In genomic region chr1:132006721-132007120, GRCm38 (mm10) we compare ENCODE assay signal across 8 mouse cellular contexts. TPM values are rescaled to one million over a fixed set of nuclear protein-coding genes. Genes with fewer than 3 reads are reported as not detected.
A peak's percentile ranks its signal among the peaks of the same experiment; 100 is the strongest.
DNase-seq lines count a peak whose midpoint lies in the region; ATAC-seq lines count a peak whose summit lies in the region.

No protein-coding gene starts in this region.

- H3K9ac ChIP-seq in kidney, embryonic 16.5 days (replicated peaks; ENCODE audit: low read length) = peak overlapping the region; percentile 98
- H3K9ac ChIP-seq in embryonic facial prominence, embryonic 12.5 days = no peak overlapping the region
- H3K9ac ChIP-seq in intestine, embryonic 14.5 days (ENCODE audit: low read length) = peak overlapping the region; percentile 99
- H3K9ac ChIP-seq in midbrain, embryonic 16.5 days (ENCODE audit: low read depth, low read length) = peak overlapping the region; percentile 44; the same call in 1 of the 2 replicates

- no peaks in the 10 kb centered on the region for H3K9me3 ChIP-seq in kidney, embryonic 16.5 days (ENCODE audit: low read length)
- no peaks in the 10 kb centered on the region for H3K9me3 ChIP-seq in embryonic facial prominence, embryonic 12.5 days
- no peaks in the 10 kb centered on the region for H3K9me3 ChIP-seq in intestine, embryonic 14.5 days (ENCODE audit: control insufficient read depth, low read length)
- no peaks in the 10 kb centered on the region for H3K9me3 ChIP-seq in midbrain, embryonic 16.5 days (replicated peaks; ENCODE audit: control insufficient read depth, low read length, poor library complexity, severe bottlenecking)

- no peaks in the 10 kb centered on the region for H3K27me3 ChIP-seq in kidney, embryonic 16.5 days (ENCODE audit: insufficient read depth, low read length)
- H3K27me3 ChIP-seq in embryonic facial prominence, embryonic 12.5 days = no peaks in the 10 kb centered on the region
- H3K27me3 ChIP-seq in intestine, embryonic 14.5 days (replicated peaks; ENCODE audit: control insufficient read depth, insufficient read depth, low read length) = no peaks in the 10 kb centered on the region
- no peaks in the 10 kb centered on the region for H3K27me3 ChIP-seq in midbrain, embryonic 16.5 days (ENCODE audit: control insufficient read depth, insufficient read depth, low read depth, low read length)

- H3K36me3 ChIP-seq in kidney, embryonic 16.5 days (ENCODE audit: insufficient read depth, low read length) = no peaks in the 10 kb centered on the region
- no peaks in the 10 kb centered on the region for H3K36me3 ChIP-seq in embryonic facial prominence, embryonic 12.5 days
- no peaks in the 10 kb centered on the region for H3K36me3 ChIP-seq in intestine, embryonic 14.5 days (ENCODE audit: control insufficient read depth, insufficient read depth, low read length)
- H3K36me3 ChIP-seq in midbrain, embryonic 16.5 days (ENCODE audit: control insufficient read depth, insufficient read depth, low read length) = no peaks in the 10 kb centered on the region

- ATAC-seq in kidney, embryonic 16.5 days (ENCODE audit: low FRiP score, low TSS enrichment) = no peak
- no peak for ATAC-seq in embryonic facial prominence, embryonic 12.5 days (ENCODE audit: insufficient number of reproducible peaks, insufficient read depth, low FRiP score, low TSS enrichment)
- no peak for ATAC-seq in intestine, embryonic 14.5 days (replicated peaks; ENCODE audit: low FRiP score, low TSS enrichment, low read depth)
- ATAC-seq in midbrain, embryonic 16.5 days = no peak

- no peak for DNase-seq in kidney, adult 11 months
- DNase-seq in intestine, embryonic 14.5 days (ENCODE audit: low spot score) = no peak
- no peak for DNase-seq in thymus, postnatal 25 days
- DNase-seq in spleen, postnatal 10 days (ENCODE audit: low spot score in 2 of 2) = no peak
- no peak for DNase-seq in layer of hippocampus, adult 9-11 months

- H3K4me3 ChIP-seq in kidney, embryonic 16.5 days (ENCODE audit: low read length) = peak overlapping the region; percentile 83
- peak overlapping the region; percentile 85 for H3K4me3 ChIP-seq in embryonic facial prominence, embryonic 12.5 days
- H3K4me3 ChIP-seq in intestine, embryonic 14.5 days (ENCODE audit: low read depth, low read length) = peak overlapping the region; percentile 85
- H3K4me3 ChIP-seq in midbrain, embryonic 16.5 days (ENCODE audit: low read depth, low read length) = peak overlapping the region; percentile 90

- 20% methylated on average over 5 of the region's 5 CpGs for WGBS in kidney, embryonic 16.5 days
- 31% methylated on average over 5 of the region's 5 CpGs for WGBS in embryonic facial prominence, embryonic 12.5 days
- 26% methylated on average over 5 of the region's 5 CpGs for WGBS in intestine, embryonic 14.5 days
- 34% methylated on average over 5 of the region's 5 CpGs for WGBS in midbrain, embryonic 16.5 days

- peak overlapping the region; percentile 61 for H3K4me2 ChIP-seq in kidney, embryonic 16.5 days (replicated peaks; ENCODE audit: low read depth, low read length)
- H3K4me2 ChIP-seq in embryonic facial prominence, embryonic 12.5 days (replicated peaks) = peak overlapping the region; percentile 63
- H3K4me2 ChIP-seq in intestine, embryonic 14.5 days (ENCODE audit: low read length) = peak overlapping the region; percentile 53
- peak overlapping the region; percentile 50 for H3K4me2 ChIP-seq in midbrain, embryonic 16.5 days (ENCODE audit: low read length)

- peaks cover 26% of the 10 kb centered on the region for H3K4me1 ChIP-seq in kidney, embryonic 16.5 days (ENCODE audit: insufficient read depth, low read length)
- peaks cover 21% of the 10 kb centered on the region for H3K4me1 ChIP-seq in embryonic facial prominence, embryonic 12.5 days
- H3K4me1 ChIP-seq in intestine, embryonic 14.5 days (replicated peaks; ENCODE audit: control insufficient read depth, insufficient read depth, low read length) = peaks cover 12% of the 10 kb centered on the region
- peaks cover 24% of the 10 kb centered on the region for H3K4me1 ChIP-seq in midbrain, embryonic 16.5 days (ENCODE audit: control insufficient read depth, insufficient read depth, low read length)

- peak overlapping the region; percentile 99 for H3K27ac ChIP-seq in kidney, embryonic 16.5 days (ENCODE audit: low read length)
- peak overlapping the region; percentile 98; the same call in 1 of the 2 replicates for H3K27ac ChIP-seq in embryonic facial prominence, embryonic 12.5 days
- peak overlapping the region; percentile 100; the same call in 1 of the 2 replicates for H3K27ac ChIP-seq in intestine, embryonic 14.5 days (ENCODE audit: low read depth)
- H3K27ac ChIP-seq in midbrain, embryonic 16.5 days (ENCODE audit: low read length) = peak overlapping the region; percentile 98

RNA-seq across cellular contexts. Expression of gene Elk4, which starts 0.7 kb away (rescaled TPM):
- polyA plus RNA-seq in kidney, embryonic 16.5 days (2015; fragmentation: Nextera tagmentation; extraction: Ambion mirVana) = 19.0 and 23.2 TPM in 2 replicates
- 18.1 and 18.7 TPM in 2 replicates for polyA plus RNA-seq in embryonic facial prominence, embryonic 12.5 days (2016; fragmentation: Nextera tagmentation; extraction: Ambion mirVana)
- 26.3 and 31.0 TPM in 2 replicates for polyA plus RNA-seq in intestine, embryonic 14.5 days (2014; fragmentation: Nextera tagmentation; extraction: Ambion mirVana)
- 8.1 and 8.7 TPM in 2 replicates for polyA plus RNA-seq in midbrain, embryonic 16.5 days (2015; fragmentation: Nextera tagmentation; extraction: Ambion mirVana)

RNA-seq across cellular contexts. Expression of gene Slc45a3, which starts 44.0 kb away (rescaled TPM):
- 8.6 and 9.7 TPM in 2 replicates for polyA plus RNA-seq in kidney, embryonic 16.5 days (2015; fragmentation: Nextera tagmentation; extraction: Ambion mirVana)
- polyA plus RNA-seq in embryonic facial prominence, embryonic 12.5 days (2016; fragmentation: Nextera tagmentation; extraction: Ambion mirVana) = 3.8 and 3.9 TPM in 2 replicates
- polyA plus RNA-seq in intestine, embryonic 14.5 days (2014; fragmentation: Nextera tagmentation; extraction: Ambion mirVana) = 2.1 and 2.4 TPM in 2 replicates
- 2.3 and 2.7 TPM in 2 replicates for polyA plus RNA-seq in midbrain, embryonic 16.5 days (2015; fragmentation: Nextera tagmentation; extraction: Ambion mirVana)
